Mouse (Mus musculus) frontal cortex, postnatal 14 days (tissue): Measurements from ENCODE around the gene Ptprs.
"Not testable (repeated sequence)": the region's sequence is repeated elsewhere in the genome, so short reads cannot be mapped to it uniquely, and the experiment has no call there.

Experiments
- DNase-seq, 2 experiments: peaks; one replicate each; pipeline ENCODE4 v3.0.0; 2022; ENCODE audit warnings: low spot score in 2 of 2

Gene Ptprs

DNA sequence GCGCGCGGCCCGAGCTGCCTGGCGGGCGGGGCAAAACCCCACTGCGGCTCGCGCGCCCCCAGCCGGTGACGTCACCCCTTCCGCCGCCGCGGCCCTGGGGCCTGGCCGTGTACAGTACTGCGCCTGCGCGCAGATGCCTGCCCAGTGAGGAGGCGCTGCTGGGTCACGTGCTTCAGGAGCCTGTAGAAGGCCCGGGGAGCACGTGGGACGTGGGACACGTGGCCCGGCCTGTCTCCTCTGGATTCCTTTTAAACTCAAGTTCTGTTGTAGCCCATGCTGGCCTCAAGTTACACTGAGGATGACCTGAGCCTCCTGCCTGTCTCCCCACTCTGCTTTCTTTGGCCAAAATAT is at the start of gene Ptprs:
TSS of gene Ptprs (minus strand) at position 82 of the 351 bp plus-strand sequence.
- DNase-seq: peak; percentile 96 to 97

DNA sequence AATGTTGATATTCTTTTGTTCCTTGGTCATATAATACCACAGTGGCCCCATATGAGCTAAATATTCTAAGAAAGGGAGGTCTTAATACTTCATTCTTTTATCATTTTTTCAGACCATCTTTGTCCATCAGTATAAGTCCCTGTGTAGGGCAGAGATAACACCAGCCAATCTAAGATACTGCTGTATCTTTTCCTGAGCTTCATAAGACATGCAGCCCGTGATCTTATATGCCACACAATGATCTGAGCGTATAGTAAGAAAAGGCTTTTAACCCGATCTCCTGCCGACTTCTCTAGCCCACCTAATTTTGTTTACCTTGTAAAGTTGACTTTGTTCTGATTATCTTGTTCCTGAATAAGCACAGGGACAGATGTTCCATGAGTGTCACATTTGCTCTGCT is 48.7 kb upstream of the Ptprs start:
- no peak for DNase-seq

DNA sequence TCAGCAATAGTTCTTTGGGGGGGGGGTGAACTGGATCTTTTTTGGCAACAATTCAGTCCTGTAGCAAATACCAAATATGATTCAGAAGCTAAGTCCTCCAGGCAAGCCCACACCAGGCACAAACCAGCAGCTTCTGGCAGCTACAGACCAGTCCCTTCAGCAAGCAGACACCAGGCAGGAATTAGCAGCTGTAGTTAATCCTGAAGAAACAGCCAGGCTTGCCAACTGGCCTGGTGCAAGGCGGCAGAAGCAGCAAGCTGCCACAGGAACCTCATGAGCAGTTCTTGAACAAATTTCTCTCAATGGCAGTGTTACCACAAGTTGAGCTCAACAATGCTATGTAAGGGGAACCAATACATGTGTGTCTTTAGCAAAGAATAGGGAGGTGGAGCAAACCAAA is 46.5 kb upstream of the Ptprs start:
- peak in 1 of 2 experiments; percentile 1 for DNase-seq

DNA sequence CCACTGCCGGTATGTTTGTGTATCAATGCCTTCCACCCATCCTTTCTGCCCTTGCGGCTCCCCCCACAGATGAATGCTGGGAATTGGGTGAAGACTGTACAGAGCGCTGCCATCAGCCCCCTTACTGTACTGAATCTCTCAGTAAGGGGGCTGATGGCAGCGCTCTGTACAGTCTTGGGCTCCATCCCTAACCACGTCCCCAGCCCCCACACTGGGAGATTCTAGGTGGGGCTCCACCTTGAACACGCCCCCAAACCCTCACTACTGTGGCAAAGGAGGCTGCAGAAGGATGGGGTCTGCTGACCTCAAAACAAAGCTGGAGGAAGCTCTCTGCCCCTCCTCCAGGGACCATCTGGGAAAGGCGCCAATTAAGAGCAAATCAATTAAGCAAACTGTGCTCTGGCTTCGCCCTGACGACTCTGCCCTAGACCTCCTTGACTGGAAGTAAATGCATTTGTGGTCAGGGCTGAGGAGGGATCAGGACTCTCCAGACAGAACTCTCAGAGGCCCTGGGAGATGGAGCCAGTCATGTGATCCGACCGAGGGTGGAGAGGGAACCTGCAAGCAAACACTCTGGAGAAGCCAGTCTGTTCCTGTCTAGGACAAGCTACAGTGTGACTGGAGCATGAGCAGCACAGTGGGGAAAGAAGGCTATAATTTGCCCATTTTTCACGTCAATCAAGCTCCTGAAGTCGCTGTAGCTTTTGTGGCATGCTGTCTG is 39.6 kb upstream of the Ptprs start:
- DNase-seq: no peak

DNA sequence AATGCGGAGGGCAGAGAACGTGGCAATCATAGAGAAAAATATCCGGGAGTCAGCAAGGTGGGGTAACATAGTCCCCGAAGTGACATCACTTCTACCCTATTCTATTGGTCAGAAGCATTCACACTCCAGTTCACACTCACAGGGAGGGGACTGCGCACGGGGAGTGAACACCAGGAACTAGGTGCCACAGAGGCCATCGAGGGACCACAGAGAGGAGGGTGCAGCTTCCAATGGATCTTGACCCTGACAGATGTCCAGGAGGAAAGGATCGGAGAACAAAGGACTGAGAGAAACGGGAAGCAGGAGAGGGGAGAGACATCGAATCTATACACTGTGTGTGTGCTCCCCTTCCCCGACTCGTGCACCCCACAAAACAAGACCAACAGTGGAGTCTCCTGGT is 38.6 kb upstream of the Ptprs start:
- no peak for DNase-seq

DNA sequence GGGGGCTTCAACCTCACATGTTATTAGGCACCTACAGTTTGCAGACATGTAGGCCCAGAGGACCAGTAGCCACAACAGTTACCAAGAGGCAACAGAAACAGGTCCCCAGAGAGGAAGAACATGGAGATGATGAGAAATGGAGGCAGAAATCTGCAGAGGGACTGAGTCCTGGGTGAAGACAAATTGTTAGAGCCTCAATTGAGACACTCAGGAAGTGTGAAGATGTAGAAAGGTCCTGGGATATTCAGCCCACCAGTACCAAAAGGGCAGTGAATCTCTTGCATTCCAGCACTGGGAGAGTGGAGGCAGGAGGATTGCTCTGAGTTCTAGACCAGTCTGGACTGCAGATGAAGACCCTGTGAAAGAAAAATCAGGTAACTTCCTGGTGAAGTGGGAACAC is 38.0 kb upstream of the Ptprs start:
- DNase-seq: no peak

DNA sequence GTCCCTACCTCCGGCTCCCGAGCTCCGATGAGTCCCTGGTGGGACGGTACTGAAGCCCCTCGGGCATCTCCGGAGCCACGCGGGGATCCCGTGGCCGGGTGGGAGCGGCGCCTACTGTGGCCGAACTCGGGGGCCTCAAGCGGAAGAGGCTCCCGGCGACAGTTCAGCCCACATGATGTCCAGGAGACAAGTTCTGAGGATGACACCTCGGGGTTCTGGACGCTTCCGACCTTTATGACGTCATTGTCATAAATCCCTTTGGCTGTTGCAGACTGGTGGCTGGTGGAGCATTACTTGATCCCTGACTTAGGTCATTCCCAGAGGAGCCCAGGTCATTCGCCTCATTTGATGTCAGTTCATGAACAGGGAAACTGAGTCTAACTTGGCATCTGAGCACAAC is 36.0 kb upstream of the Ptprs start, which contains the start of gene Znrf4:
TSS of gene Znrf4 (minus strand) at position 122 of the 400 bp plus-strand sequence.
- DNase-seq: no peak

DNA sequence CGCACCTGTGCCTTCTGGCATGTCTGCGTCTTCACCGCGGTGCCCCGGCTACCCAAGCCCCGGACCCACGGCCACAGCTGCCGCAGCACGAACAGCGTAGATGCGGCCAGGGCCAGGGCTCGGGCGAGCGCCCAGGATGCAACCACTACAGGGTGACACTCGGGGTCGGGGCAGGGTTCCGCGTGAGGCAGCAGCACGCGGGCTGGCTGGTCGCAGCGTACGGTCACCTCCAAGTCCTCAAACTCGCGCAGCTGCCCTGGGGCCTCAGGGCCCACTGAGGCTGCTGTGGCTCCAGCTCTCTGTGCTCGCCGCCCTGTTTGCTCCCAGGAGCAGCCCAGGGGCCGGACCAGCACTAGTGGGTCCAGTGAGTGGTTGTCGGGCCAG is 35.4 kb upstream of the Ptprs start:
- no peak for DNase-seq

DNA sequence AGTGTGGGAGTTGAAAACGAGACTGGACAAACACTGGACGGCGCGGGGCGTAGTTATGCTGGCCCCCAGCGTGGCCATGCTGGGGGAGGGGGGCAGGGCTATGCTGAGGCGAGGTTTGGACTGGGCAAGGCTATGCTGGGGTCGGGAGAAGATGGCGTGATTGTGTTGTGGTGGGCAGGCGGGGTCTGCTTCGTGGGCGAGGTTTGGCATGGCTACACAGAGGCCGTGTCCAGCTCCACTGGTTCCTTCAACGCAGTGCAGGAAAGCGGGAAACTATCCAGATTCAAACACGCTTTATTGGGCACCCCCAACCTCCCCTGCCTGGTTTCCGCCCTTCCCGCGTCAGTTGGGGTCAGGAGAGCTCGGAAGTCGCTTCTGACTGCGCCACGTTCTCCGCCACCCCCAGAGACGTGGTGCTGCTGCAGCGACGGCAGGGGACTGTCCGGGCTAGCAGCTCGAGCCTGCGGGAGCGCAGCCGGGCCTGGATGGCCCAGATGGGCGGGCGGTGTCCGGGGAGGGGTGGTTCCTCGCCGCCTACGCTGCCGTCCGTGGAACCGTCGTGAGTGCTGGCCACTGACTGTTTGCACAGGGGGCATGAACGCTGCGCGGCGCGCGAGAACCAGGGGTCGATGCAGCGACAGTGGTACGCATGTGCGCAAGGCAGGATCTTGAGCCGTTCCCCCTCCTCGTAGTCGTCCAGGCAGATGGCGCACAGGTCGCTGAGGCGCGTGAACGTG is 34.9 kb upstream of the Ptprs start:
- DNase-seq: no peak

DNA sequence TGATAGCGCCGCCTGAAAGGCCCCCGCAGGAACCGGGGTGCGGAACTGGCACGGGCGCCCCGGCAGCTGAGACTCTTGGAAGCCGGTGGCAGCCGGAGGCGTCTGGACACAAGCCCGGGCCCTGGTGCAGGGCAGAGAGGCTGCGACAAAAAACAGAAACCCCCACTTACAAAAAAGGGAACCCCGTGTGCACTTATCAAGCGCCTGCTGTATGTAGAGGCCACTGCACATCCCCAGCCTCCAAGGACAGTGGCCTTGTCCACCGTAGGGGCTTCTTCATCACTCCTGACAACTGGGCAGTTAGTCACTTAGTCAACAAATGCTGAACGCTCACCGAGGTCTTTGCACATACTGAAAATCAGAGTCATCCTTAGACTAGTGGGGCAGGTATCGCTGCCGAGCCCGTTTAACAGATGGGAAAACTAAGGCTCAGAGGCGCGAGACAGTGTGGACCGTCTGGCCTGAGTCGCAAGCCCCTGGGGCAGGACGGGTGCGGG is 34.2 kb upstream of the Ptprs start:
- no peak for DNase-seq

DNA sequence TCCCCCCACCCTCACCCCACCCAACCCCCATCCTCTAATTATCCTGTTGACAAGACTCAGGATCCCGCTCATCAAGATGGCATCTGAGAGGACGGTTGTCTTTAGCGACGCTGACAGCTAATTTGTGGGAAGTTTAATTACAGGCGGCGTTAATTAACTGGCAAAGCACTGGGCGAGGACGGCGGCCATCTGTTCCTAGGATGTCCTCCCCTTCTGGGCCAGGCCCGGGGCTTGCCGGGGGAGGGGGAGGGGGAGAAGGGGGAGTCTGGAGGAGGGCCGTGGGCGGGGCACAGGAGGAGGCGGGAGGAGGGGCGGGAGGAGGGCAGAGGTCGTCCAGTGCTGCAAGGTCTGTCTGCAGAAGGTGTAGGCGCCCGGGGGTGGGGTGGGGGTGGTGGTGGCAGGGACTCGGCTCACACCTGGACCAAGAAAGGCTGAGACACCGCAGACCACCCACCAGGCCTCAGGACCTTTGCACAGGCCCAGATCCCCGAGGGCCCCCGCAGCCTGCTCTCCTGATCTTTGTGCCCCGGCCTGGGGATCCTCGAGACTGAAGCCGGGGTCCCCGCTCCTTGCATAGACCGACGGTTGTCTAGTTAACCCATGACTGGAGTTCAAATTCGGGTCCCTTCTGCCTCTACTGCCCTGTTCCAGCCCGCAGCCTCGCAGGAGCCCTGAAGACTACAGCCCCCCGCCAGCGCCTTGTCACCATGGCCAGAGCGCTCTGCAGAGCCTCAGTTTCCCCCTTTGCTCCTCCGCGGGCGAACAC is 33.6 kb upstream of the Ptprs start:
- no peak for DNase-seq

DNA sequence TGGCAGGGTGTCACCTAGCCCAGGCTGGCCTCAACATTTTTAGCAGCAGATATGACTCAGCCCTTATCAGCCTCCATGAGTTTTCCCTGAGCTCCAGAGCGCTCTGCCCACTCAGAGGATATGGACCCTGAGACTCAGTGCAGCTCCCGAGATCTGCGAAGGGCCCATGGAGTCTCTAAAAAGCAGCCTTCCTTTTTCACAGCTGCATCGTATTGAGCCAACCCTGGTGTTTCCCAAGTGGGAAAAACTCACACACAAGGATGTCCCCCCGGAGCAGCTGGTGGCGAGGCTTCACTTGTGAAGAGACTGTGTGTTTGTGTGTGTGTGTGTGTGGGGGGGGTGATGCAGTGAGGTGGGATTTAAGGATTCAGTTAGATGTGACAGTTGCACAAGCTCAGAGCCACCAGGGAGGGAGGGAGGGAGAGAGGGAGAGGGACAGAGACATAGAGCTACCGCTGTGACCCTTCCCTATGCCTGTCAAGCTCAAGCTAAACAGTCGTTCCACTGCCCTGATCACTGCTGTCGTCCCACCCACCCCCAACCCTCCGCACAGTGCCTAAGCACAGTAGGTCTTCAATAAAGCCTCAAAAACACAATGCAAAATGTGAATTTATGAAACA is 32.8 kb upstream of the Ptprs start:
- no peak for DNase-seq

DNA sequence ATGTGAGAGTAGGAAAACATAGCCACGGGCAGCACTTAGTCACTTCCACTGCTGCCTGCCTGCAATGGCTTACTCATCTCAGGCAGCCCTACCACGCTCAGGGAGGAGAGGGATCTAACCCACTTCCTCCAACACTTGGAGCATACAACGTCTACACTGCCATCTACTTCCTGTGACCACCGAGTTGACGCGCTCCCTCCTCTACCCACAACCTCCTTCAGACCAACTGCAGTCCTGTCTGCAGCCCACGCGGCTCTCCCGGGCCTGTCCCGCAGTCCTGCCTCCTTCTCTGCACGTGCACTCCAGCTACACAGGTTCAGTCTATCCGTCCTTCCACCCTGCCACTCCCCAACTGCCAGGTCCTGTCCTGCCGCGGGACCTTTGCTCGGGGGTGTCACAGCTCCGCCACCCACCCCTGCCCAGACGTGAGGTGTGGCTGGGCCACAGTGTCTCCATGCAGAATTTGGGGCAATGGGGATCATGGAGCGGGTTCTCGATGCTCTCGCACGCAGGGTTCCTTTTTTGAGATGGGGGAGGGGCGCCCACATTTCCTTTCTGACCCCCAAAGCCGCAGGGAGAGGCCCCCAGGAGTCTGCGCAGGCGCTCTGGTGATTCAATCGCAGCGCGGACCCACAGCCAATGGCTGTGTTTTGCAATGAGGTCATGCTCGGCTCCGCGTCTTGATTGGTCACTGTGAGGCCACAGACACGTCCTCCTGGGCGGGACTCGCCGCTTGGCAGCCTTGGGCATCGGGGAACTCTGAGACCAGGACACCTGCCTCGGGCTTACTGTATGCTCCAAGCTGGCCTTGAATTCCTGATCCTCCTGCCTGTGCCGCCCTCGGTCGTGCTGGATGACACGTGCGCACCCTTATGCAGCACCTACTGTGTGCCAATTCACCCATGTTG is 31.1 kb upstream of the Ptprs start:
- peak; percentile 96 to 97 for DNase-seq

DNA sequence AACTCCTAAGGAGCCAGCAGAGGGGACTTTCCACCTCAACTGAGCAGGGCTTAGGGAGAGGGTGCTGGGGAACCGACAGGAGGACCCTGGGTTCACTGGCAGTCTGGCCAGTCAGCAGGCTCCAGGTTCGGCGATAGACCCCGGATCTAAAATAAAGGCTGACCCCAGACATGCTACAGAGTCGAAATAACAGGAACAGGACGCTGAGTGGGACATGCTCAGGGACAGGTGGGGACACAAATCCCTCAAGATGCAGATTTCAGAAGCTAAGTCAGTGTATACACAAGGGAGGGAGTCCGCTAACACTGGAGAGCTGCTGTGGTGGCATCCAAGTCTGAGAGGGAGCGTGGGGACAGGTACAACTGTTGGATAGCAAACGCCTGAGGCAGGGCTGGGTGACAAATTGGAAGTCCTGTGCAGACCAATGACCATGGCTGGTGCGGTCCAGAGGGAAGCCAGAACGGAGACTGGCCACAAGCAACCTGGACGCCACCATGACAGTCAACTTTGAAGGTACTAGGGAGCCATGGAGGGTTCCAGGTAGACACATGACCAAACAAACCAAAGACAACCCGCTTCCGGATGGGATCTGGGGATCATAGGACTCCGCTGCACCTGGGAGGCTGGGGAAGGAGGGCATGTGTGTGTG is 30.3 kb upstream of the Ptprs start:
- no peak for DNase-seq

DNA sequence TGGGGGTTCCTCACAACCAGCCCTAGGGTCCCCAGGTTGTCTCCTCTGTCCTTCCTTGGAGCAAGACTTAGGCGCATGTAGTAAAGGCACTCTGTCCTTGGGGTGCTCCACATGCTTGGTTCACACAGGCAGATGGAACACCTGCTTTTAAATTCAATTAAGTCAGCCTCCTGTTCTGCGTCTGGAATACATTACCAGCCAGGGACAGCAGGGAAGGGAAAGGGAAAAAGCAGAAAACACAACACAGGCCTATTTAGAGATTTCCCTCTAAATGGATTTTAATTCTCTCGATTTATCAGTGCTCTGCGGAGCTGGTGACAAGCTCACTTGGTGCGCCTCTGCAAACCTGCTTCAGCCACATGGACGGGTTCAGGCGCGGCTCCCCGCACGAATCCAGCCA is 29.1 kb upstream of the Ptprs start:
- no peak for DNase-seq

DNA sequence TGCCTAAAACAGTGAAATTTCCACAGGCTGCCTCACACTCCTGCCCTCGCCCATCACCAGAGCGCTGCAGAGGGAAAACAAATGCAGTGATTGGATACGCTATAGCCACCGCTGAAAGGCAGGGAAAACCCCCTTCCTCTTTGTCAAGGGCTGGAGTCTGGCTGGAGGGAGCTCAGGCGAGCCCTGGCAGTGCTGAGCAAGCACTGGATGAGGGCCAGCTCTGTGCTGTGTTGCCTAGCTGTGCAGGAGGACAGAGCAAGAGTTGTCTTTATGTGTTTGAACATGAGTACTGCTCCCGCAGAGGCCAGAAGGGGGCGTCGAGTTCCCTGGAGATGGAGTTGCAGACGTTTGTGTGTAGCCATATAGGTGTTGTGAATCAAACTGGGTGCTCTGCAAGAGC is 26.2 kb upstream of the Ptprs start:
- DNase-seq: peak; percentile 62 to 73

DNA sequence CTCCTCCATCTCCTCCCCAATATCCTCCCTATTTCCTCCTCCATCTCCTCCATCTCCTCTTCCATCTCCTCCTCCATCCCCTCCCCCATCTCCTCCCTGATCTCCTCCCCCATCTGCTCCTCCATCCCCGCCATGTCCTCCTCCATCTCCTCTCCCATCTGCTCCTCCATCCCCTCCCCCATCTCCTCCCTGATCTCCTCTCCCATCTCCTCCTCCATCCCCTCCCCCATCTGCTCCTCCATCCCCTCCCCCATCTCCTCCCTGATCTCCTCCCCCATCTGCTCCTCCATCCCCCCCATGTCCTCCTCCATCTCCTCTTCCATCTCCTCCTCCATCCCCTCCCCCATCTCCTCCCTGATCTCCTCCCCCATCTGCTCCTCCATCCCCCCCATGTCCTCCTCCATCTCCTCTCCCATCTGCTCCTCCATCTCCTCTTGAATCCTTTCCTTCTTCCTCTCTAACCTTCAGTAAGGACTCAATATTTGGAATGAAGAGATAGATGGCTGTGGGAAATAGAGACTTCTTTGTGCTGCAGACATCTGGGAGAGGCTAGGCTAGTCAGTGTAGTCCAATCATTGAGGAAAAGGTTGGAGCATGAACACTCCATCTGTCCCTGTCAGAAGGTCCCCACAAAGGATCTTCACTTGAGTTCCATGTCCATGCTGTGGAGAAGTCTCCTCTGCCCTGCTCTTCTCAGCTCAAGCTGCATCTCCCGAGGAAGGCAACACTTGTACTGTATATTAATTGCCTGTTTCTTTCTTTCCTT is 25.5 kb upstream of the Ptprs start:
- DNase-seq: not testable (repeated sequence)

DNA sequence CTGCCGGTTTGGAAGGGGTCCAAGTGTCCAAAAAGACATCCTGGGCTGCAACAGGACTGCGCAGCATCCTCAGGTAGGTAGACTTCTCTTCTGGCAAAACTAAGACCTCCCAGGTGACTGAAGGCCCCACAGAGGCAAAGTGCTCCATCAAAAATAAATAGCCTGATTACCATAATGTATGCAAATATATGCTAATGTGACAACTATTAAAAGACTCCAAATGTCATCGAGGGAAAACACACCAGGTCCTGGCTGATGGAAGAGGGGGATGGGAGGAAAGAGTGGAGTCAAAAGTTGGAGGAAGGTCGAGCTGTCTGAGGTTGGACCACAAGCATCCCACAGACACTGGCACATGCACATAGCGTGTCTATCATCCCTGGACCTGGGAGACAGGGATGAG is 22.9 kb upstream of the Ptprs start:
- no peak for DNase-seq

DNA sequence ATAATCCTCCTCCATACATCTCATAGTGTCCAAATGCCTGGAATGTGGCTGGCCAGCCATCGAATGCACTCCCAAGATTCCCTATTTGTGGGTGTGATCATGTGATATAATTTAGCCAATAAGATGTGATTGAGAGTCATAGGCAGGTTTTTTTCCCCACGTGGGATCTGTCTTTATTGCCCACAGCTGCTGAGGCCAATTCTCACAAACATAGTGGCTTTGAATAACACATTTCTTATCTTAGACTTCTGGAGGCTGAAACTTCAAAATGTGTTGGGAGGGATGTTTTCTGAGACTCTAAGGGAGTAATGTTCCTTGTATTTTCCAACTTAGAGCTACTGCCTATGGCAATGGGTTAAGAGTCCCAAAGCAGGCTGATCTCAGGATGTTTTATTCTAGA is 18.2 kb upstream of the Ptprs start:
- DNase-seq: no peak

DNA sequence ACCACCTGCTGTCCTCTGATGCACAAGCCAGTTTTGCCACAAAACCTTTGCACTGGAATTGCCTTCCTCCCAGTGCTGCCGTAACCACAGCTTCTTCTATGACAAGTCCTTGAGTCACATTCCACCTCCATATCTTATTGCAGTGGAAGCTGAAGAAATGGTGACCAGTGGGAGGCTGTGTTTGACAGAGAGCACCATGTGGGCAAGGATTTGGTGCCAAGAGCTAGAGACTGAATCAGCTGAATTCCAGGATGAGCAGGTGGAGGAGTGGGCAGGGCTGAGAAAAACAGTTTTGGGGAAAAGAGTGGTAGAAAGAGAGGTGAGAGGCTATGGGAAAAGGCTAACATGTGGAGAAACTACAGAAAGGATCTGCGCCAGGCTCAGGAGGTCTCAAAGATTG is 17.6 kb upstream of the Ptprs start:
- DNase-seq: no peak
